Mouse (Mus musculus) hindbrain, embryonic 14.5 days (tissue): ENCODE results near the gene Igflr1. TPM values are rescaled to one million over a fixed set of nuclear protein-coding genes. Genes with fewer than 3 reads are reported as not detected.

Experiments
- ATAC-seq: fragments of 200-750 bp; cut with Nextera tagmentation; 2 replicates; pipeline ENCODE4 v1.8.0; 2017; ENCODE audit warnings: moderate number of reproducible peaks, mild to moderate bottlenecking, moderate TSS enrichment, moderate library complexity; ENCODE audit not compliant: low FRiP score
- DNase-seq: peaks from one replicate; pipeline ENCODE4 v3.0.0-alpha.2; 2015; ENCODE audit warnings: low spot score
- H3K27ac ChIP-seq: fragments of 300-500 bp; sonication (generic); 2 replicates; pipeline ENCODE4 v1.5.1; 2014; ENCODE audit warnings: mild to moderate bottlenecking, moderate library complexity
- H3K27me3 ChIP-seq: fragments of 300-500 bp; sonication (generic); 2 replicates; pipeline ENCODE4 v1.6.1; 2014; ENCODE audit warnings: mild to moderate bottlenecking, low read length, mixed read lengths; ENCODE audit not compliant: control insufficient read depth, insufficient read depth
- H3K36me3 ChIP-seq: fragments of 300-500 bp; sonication (generic); replicated peaks from 2 replicates; pipeline ENCODE4 v1.6.1; 2014; ENCODE audit not compliant: control insufficient read depth, insufficient read depth
- H3K4me1 ChIP-seq: fragments of 300-500 bp; sonication (generic); replicated peaks from 2 replicates; pipeline ENCODE4 v1.6.1; 2014; ENCODE audit warnings: antibody characterized with exemption, low read length, mixed read lengths; ENCODE audit not compliant: control insufficient read depth, insufficient read depth
- H3K4me2 ChIP-seq: fragments of 300-500 bp; sonication (generic); replicated peaks from 2 replicates; pipeline ENCODE4 v1.6.1; 2014; ENCODE audit warnings: mild to moderate bottlenecking, moderate library complexity
- H3K4me3 ChIP-seq: fragments of 300-500 bp; sonication (generic); replicated peaks from 2 replicates; pipeline ENCODE4 v1.5.1; 2014; ENCODE audit warnings: mild to moderate bottlenecking, low read length
- H3K9ac ChIP-seq: fragments of 300-500 bp; sonication (generic); 2 replicates; pipeline ENCODE4 v1.6.1; 2014
- H3K9me3 ChIP-seq: fragments of 300-500 bp; sonication (generic); 2 replicates; pipeline ENCODE4 v1.6.1; 2016; ENCODE audit warnings: low read length; ENCODE audit not compliant: control insufficient read depth
- WGBS: fragments of 180-500 bp; shearing (Covaris S2); extraction: QIAGEN DNeasy Blood & Tissue Kit; methylation state at CpG from one replicate; pipeline ENCODE4 v1.1.7; 2014; 5-methylcytosine and 5-hydroxymethylcytosine counted together
- polyA plus RNA-seq: library from polyadenylated mRNA; unstranded; fragments of >200 nt; fragmentation: Nextera tagmentation; extraction: Ambion mirVana; gene quantifications from 2 replicates; pipeline ENCODE4 v1.2.1, GENCODE M21; 2014

The Igflr1 gene
- polyA plus RNA-seq, 1 experiment from 2014 or later: 2.2 TPM

GRCm38 (mm10) chr7:30551445-30552101 lies 13.7 kb upstream of the Igflr1 start:
- DNase-seq: peak; percentile 82
- peak overlapping the region; percentile 54 for H3K4me3 ChIP-seq
- H3K27ac ChIP-seq: peak overlapping the region; percentile 91
- H3K27me3 ChIP-seq: peaks cover 8% of the 10 kb centered on the region; the same call in 1 of the 2 replicates
- H3K4me1 ChIP-seq: peaks cover 13% of the 10 kb centered on the region
- ATAC-seq: peak; percentile 58
- 4% methylated on average over 10 of the region's 10 CpGs for WGBS
- H3K36me3 ChIP-seq: peaks cover 34% of the 10 kb centered on the region
- peak overlapping the region; percentile 74 for H3K4me2 ChIP-seq
- no peaks in the 10 kb centered on the region for H3K9me3 ChIP-seq
- peak overlapping the region; percentile 58 for H3K9ac ChIP-seq

GRCm38 (mm10) chr7:30552102-30553020 lies 12.9 kb upstream of the Igflr1 start, which contains the start of the genes Hspb6 and Proser3:
Hspb6 (plus strand) TSS chr7:30552178.
Proser3 (minus strand) TSS chr7:30552299.
- under 1% methylated on average over 44 of the region's 44 CpGs for WGBS
- Histone ChIP-seq H3K9ac (peak within 1 kb of the TSS; percentile 58), H3K27me3 (peaks cover 8% of the 10 kb centered on the region; the same call in 1 of the 2 replicates), H3K4me2 (peak within 1 kb of the TSS; percentile 74), H3K4me1 (peaks cover 13% of the 10 kb centered on the region), H3K4me3 (peak within 1 kb of the TSS; percentile 54), H3K36me3 (peaks cover 36% of the 10 kb centered on the region), H3K9me3 (no peaks in the 10 kb centered on the region), H3K27ac (peak within 1 kb of the TSS; percentile 91)
- DNase-seq (peak; percentile 97), ATAC-seq (peak; percentile 95)

DNA sequence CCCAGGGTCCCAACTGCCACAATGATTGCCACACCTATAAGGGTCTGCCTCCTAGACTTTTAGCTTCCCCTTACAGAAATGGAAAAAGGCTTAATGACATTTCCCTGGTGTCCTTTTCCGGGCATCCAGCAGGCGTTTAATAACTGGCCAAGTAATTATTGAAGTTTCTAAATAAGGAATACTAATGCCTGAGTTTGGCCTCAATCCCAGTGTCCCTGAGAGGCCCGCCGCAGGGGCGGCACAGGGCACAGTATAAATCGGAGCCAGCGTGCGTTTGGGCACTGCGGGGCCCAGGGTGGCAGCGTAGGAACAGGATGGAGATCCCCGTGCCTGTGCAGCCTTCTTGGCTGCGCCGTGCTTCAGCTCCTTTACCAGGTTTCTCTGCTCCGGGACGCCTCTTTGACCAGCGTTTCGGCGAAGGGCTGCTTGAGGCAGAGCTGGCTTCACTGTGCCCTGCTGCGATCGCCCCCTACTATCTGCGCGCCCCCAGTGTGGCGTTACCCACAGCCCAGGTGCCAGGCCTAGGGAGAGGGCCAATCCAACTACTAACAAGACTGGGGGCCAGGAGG lies 12.1 kb upstream of the Igflr1 start:
- 7% methylated on average over 23 of the region's 23 CpGs for WGBS
- peak overlapping the region; percentile 54 for H3K4me3 ChIP-seq
- no peak for ATAC-seq
- no peaks in the 10 kb centered on the region for H3K9me3 ChIP-seq
- H3K4me2 ChIP-seq: peak overlapping the region; percentile 74
- peaks cover 14% of the 10 kb centered on the region for H3K4me1 ChIP-seq
- H3K36me3 ChIP-seq: peaks cover 36% of the 10 kb centered on the region
- H3K27me3 ChIP-seq: peaks cover 8% of the 10 kb centered on the region; the same call in 1 of the 2 replicates
- DNase-seq: no peak
- H3K27ac ChIP-seq: peak overlapping the region; percentile 61; the same call in 1 of the 2 replicates
- H3K9ac ChIP-seq: peak overlapping the region; percentile 50; the same call in 1 of the 2 replicates

DNA sequence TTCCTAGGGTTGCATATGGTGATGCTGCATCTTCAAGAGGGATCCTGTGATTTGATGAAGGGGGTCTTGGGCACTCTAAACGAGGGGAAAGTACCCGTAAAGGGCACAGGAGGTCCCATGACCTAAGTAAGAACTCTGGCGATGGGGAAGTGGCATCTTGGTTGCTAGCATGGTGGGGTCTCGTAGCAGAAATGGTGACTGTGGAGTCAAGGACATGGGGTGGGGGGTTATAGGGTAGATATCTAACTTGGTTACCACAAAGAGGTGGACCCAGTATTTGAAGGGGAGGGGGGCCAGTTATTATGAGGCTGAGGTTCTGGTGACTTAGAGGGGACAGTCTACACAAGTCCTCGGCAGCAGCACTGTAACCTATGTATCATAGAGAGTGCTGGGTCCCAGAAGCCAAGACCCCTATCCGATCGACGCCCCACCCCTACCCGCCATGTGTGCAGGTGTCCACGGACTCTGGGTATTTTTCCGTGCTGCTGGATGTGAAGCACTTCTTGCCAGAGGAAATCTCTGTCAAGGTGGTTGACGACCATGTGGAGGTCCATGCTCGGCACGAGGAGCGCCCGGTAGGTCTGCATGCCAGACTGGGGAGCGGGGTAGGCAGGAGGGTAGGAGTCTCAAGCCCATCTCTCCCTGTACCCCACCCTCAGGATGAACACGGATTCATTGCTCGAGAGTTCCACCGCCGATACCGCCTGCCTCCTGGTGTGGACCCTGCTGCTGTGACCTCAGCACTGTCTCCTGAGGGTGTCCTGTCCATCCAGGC lies 11.2 kb upstream of the Igflr1 start:
- Histone ChIP-seq H3K9me3 (no peaks in the 10 kb centered on the region), H3K36me3 (peaks cover 30% of the 10 kb centered on the region), H3K4me2 (peak overlapping the region; percentile 74), H3K4me1 (peaks cover 23% of the 10 kb centered on the region), H3K27ac (no peak overlapping the region), H3K27me3 (peaks cover 8% of the 10 kb centered on the region; the same call in 1 of the 2 replicates), H3K9ac (no peak overlapping the region), H3K4me3 (no peak overlapping the region)
- no peak for DNase-seq
- ATAC-seq: no peak
- WGBS: 87% methylated on average over 22 of the region's 22 CpGs

DNA sequence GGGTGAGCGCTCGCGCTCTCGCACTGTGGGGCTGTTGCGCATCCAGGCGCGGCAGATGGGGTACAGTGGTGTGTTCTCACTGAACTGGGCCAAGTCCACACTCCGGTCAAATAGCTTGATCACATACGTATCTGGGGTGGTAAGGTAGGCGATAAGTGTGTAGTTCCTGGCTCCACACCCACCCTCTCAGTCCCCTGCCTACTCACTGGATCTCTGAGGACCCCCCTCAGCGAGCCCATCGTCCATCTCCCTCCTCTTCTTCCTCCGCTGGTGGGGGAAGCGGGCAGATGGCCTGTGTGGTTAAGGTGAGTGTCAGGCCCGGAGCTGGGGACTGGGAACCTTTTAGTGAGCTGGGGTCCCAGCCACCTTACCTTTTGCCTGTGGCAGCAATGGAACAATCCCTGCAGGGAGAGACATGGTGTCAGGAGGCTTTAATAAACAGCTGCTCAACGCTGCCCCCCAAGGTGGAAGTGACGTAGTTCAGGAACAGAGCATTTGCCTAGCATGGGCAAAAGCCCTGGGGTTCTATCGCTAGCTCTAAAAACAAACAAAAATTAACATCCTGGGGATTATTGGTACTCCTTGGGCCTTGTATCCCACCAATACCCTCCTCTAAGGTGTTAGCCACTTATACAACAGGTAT lies 8.2 kb upstream of the Igflr1 start:
- no peak overlapping the region for H3K4me2 ChIP-seq
- peaks cover 29% of the 10 kb centered on the region for H3K4me1 ChIP-seq
- H3K27ac ChIP-seq: no peak overlapping the region
- no peak overlapping the region for H3K9ac ChIP-seq
- 94% methylated on average over 18 of the region's 18 CpGs for WGBS
- no peak overlapping the region for H3K4me3 ChIP-seq
- peaks cover 8% of the 10 kb centered on the region; the same call in 1 of the 2 replicates for H3K27me3 ChIP-seq
- no peaks in the 10 kb centered on the region for H3K9me3 ChIP-seq
- DNase-seq (no peak), ATAC-seq (no peak)
- peaks cover 30% of the 10 kb centered on the region for H3K36me3 ChIP-seq

GRCm38 (mm10) chr7:30557901-30558514 lies 7.2 kb upstream of the Igflr1 start:
- H3K9ac ChIP-seq: no peak overlapping the region
- ATAC-seq: no peak

GRCm38 (mm10) chr7:30558656-30559442 lies 6.4 kb upstream of the Igflr1 start:
- peak overlapping the region; percentile 99 for H3K4me2 ChIP-seq
- peak overlapping the region; percentile 82 for H3K9ac ChIP-seq
- peaks cover 21% of the 10 kb centered on the region for H3K4me1 ChIP-seq
- peak overlapping the region; percentile 62 for H3K4me3 ChIP-seq
- H3K9me3 ChIP-seq: no peaks in the 10 kb centered on the region
- peaks cover 6% of the 10 kb centered on the region; the same call in 1 of the 2 replicates for H3K27me3 ChIP-seq
- 16% methylated on average over 12 of the region's 12 CpGs for WGBS
- no peak; the same call in 1 of the 2 replicates for ATAC-seq
- peak overlapping the region; percentile 61; the same call in 1 of the 2 replicates for H3K27ac ChIP-seq
- H3K36me3 ChIP-seq: peaks cover 30% of the 10 kb centered on the region
- no peak for DNase-seq

More at GRCm38 (mm10) chr7:30557901-30558514, 7.2 kb upstream of the Igflr1 start:
- Histone ChIP-seq H3K27ac (no peak overlapping the region), H3K4me2 (peak overlapping the region; percentile 99), H3K9me3 (no peaks in the 10 kb centered on the region), H3K27me3 (peaks cover 8% of the 10 kb centered on the region; the same call in 1 of the 2 replicates), H3K36me3 (peaks cover 30% of the 10 kb centered on the region), H3K4me3 (peak overlapping the region; percentile 62; the same call in 1 of the 2 replicates), H3K4me1 (peaks cover 27% of the 10 kb centered on the region)
- 88% methylated on average over 13 of the region's 13 CpGs for WGBS
- DNase-seq: no peak
